Comparison of ENCODE assay signal across 8 mouse cellular contexts in genomic region chr3:96160803-96161516, GRCm38 (mm10). TPM values are rescaled to one million over a fixed set of nuclear protein-coding genes. Genes with fewer than 3 reads are reported as not detected.
A peak's percentile ranks its signal among the peaks of the same experiment; 100 is the strongest.
DNase-seq lines count a peak whose midpoint lies in the region; ATAC-seq and TF ChIP-seq lines count a peak whose summit lies in the region.

No protein-coding gene starts in this region.

- peaks cover 69% of the 10 kb centered on the region for H3K4me1 ChIP-seq in E14TG2a.4 (replicated peaks; ENCODE audit: low read depth, low read length)
- peaks cover 19% of the 10 kb centered on the region for H3K4me1 ChIP-seq in embryonic facial prominence, embryonic 12.5 days

- TF ChIP-seq CTCF in E14TG2a.4 (conservative IDR thresholded peaks at IDR 0.05; ENCODE audit: low read length) = no peak

- H3K9me3 ChIP-seq in E14TG2a.4 (ENCODE audit: low read length) = no peaks in the 10 kb centered on the region
- H3K9me3 ChIP-seq in embryonic facial prominence, embryonic 12.5 days = no peaks in the 10 kb centered on the region

- WGBS in embryonic facial prominence, embryonic 12.5 days = 2% methylated on average over 12 of the region's 12 CpGs

- no peaks in the 10 kb centered on the region for H3K36me3 ChIP-seq in E14TG2a.4 (ENCODE audit: insufficient read depth, low read length)
- H3K36me3 ChIP-seq in embryonic facial prominence, embryonic 12.5 days = peaks cover 5% of the 10 kb centered on the region; the same call in 1 of the 2 replicates

- peak; percentile 43 for DNase-seq in WW6 (ENCODE audit: low read depth, low spot score)
- DNase-seq in heart, postnatal 10 days = peak; percentile 48 to 57
- DNase-seq in kidney, postnatal 36 days = peak; percentile 89 to 92
- DNase-seq in lung, postnatal 25 days (ENCODE audit: low spot score) = peak; percentile 66
- DNase-seq in testis, postnatal 10 days (ENCODE audit: low spot score) = peak; percentile 52
- DNase-seq in spleen, adult 12 weeks (ENCODE audit: low spot score) = no peak

- H3K4me3 ChIP-seq in E14TG2a.4 (replicated peaks; ENCODE audit: low read length) = peak overlapping the region; percentile 75
- H3K4me3 ChIP-seq in embryonic facial prominence, embryonic 12.5 days = peak overlapping the region; percentile 49

- peak; percentile 65; the same call in 1 of the 2 replicates for ATAC-seq in embryonic facial prominence, embryonic 12.5 days (ENCODE audit: insufficient number of reproducible peaks, insufficient read depth, low FRiP score, low TSS enrichment)

- intact Hi-C loops in heart, postnatal 10 days (cut with DNase I) = no loop called here

- peak overlapping the region; percentile 49 for H3K9ac ChIP-seq in embryonic facial prominence, embryonic 12.5 days

- peak overlapping the region; percentile 88 for H3K4me2 ChIP-seq in embryonic facial prominence, embryonic 12.5 days (replicated peaks)

- peak overlapping the region; percentile 86 for H3K27ac ChIP-seq in embryonic facial prominence, embryonic 12.5 days

- H3K27me3 ChIP-seq in E14TG2a.4 (ENCODE audit: insufficient read depth, low read length) = peaks cover 36% of the 10 kb centered on the region
- no peaks in the 10 kb centered on the region for H3K27me3 ChIP-seq in embryonic facial prominence, embryonic 12.5 days

RNA-seq across cellular contexts. Expression of gene Mtmr11, which starts 0.8 kb away (rescaled TPM):
- 37.1 and 39.5 TPM in 2 replicates for polyA plus RNA-seq in embryonic facial prominence, embryonic 12.5 days (2016; fragmentation: Nextera tagmentation; extraction: Ambion mirVana)
- total RNA-seq in heart, postnatal 10 days (2021) = 1 to 10 TPM; 6.6 to 7.8 TPM

RNA-seq across cellular contexts. Expression of gene Sf3b4, which starts 11.2 kb away (rescaled TPM):
- 181 and 190 TPM in 2 replicates for polyA plus RNA-seq in embryonic facial prominence, embryonic 12.5 days (2016; fragmentation: Nextera tagmentation; extraction: Ambion mirVana)
- total RNA-seq in heart, postnatal 10 days (2021) = 10 to 100 TPM; 27.8 to 28.2 TPM

RNA-seq across cellular contexts. Expression of gene Sv2a, which starts 20.0 kb away (rescaled TPM):
- 8.6 and 9.2 TPM in 2 replicates for polyA plus RNA-seq in embryonic facial prominence, embryonic 12.5 days (2016; fragmentation: Nextera tagmentation; extraction: Ambion mirVana)
- total RNA-seq in heart, postnatal 10 days (2021) = 10 to 100 TPM; 13.7 to 14.0 TPM

RNA-seq across cellular contexts. Expression of gene Otud7b, which starts 56.6 kb away (rescaled TPM):
- 20.2 and 20.6 TPM in 2 replicates for polyA plus RNA-seq in embryonic facial prominence, embryonic 12.5 days (2016; fragmentation: Nextera tagmentation; extraction: Ambion mirVana)
- total RNA-seq in heart, postnatal 10 days (2021) = 10 to 100 TPM; 50.9 to 51.0 TPM

RNA-seq across cellular contexts. Expression of gene Bola1, which starts 58.5 kb away (rescaled TPM):
- polyA plus RNA-seq in embryonic facial prominence, embryonic 12.5 days (2016; fragmentation: Nextera tagmentation; extraction: Ambion mirVana) = 52.6 and 53.3 TPM in 2 replicates
- 10 to 100 TPM; 19.3 to 19.6 TPM for total RNA-seq in heart, postnatal 10 days (2021)
